In the genomic region with DNA sequence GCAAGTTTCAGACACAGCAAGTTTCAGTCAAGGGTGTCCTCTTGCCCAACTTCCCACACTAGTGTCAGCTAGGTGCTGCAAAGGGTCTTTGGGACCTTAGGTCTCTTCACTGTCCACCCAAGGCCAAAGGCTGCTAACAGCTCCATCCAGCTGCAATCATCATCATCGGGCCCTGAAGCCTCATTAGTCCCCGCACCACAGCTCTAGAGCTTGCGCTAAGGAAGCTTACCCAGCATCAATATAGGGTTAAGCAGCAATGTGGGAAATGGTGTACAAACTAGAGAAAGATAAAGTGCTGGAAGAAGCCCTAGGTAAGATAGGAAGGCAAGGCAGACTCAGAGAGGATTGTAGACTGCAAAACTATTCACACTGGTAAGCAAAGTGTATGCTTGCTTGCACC, we compare ENCODE assay signal across 25 mouse cellular contexts. TPM values are rescaled to one million over a fixed set of nuclear protein-coding genes. Genes with fewer than 3 reads are reported as not detected.
DNase-seq lines count a peak whose midpoint lies in the region; ATAC-seq lines count a peak whose summit lies in the region.
"Had no signal": no experiment of that assay in that cellular context is flagged by ENCODE, and none has a peak within 500 bp of the region (broad histone marks: within the 10 kb centered on the region; RNA-seq: fewer than 3 reads in every experiment).

No protein-coding gene starts in this region.

- H3K27ac ChIP-seq in midbrain, embryonic 11.5 days (ENCODE audit: low read depth, low read length): no peak overlapping the region
- no peak overlapping the region for H3K27ac ChIP-seq in midbrain, embryonic 16.5 days (ENCODE audit: low read length)
- H3K27ac ChIP-seq in hindbrain, embryonic 12.5 days: no peak overlapping the region
- H3K27ac ChIP-seq in limb, embryonic 10.5 days: no peak overlapping the region
- H3K27ac ChIP-seq in neural tube, embryonic 15.5 days (replicated peaks): no peak overlapping the region
- H3K27ac ChIP-seq: embryonic facial prominence, embryonic 10.5 days; kidney, embryonic 15.5 days; liver, embryonic 13.5 days had no signal

- H3K4me2 ChIP-seq in midbrain, embryonic 11.5 days: no peak overlapping the region
- H3K4me2 ChIP-seq in midbrain, embryonic 16.5 days (ENCODE audit: low read length): no peak overlapping the region
- H3K4me2 ChIP-seq in hindbrain, embryonic 12.5 days (replicated peaks): peak overlapping the region; percentile 37
- H3K4me2 ChIP-seq in neural tube, embryonic 15.5 days: peak overlapping the region; percentile 27; the same call in 1 of the 2 replicates
- H3K4me2 ChIP-seq: heart, embryonic 12.5 days; kidney, embryonic 15.5 days; liver, embryonic 13.5 days; lung, embryonic 14.5 days had no signal

- H3K27me3 ChIP-seq in midbrain, embryonic 11.5 days (ENCODE audit: control insufficient read depth, insufficient read depth, low read length): peaks cover 88% of the 10 kb centered on the region
- peaks cover 58% of the 10 kb centered on the region for H3K27me3 ChIP-seq in midbrain, embryonic 16.5 days (ENCODE audit: control insufficient read depth, insufficient read depth, low read depth, low read length)
- H3K27me3 ChIP-seq in hindbrain, embryonic 12.5 days: peaks cover 85% of the 10 kb centered on the region
- H3K27me3 ChIP-seq in limb, embryonic 10.5 days (ENCODE audit: low read depth, poor library complexity, severe bottlenecking): peaks cover 99% of the 10 kb centered on the region
- peaks cover 81% of the 10 kb centered on the region for H3K27me3 ChIP-seq in neural tube, embryonic 15.5 days (replicated peaks)

- peaks cover 14% of the 10 kb centered on the region for H3K4me1 ChIP-seq in midbrain, embryonic 11.5 days (ENCODE audit: control insufficient read depth, insufficient read depth, low read length)
- H3K4me1 ChIP-seq in midbrain, embryonic 16.5 days (ENCODE audit: control insufficient read depth, insufficient read depth, low read length): peaks cover 10% of the 10 kb centered on the region
- peaks cover 20% of the 10 kb centered on the region for H3K4me1 ChIP-seq in hindbrain, embryonic 12.5 days
- peaks cover 27% of the 10 kb centered on the region for H3K4me1 ChIP-seq in limb, embryonic 10.5 days
- H3K4me1 ChIP-seq in neural tube, embryonic 15.5 days: peaks cover 21% of the 10 kb centered on the region

- no peak for ATAC-seq in midbrain, embryonic 11.5 days (ENCODE audit: low FRiP score)
- ATAC-seq in midbrain, embryonic 16.5 days: no peak
- ATAC-seq in hindbrain, embryonic 12.5 days (ENCODE audit: low FRiP score): no peak
- no peak for ATAC-seq in neural tube, embryonic 15.5 days (ENCODE audit: low FRiP score)
- ATAC-seq: activated CD4-positive, CD25-positive, alpha-beta regulatory T cell, adult 4 months; forebrain, embryonic 16.5 days had no signal

- no peak overlapping the region for H3K9ac ChIP-seq in midbrain, embryonic 11.5 days (ENCODE audit: low read length)
- H3K9ac ChIP-seq in midbrain, embryonic 16.5 days (ENCODE audit: low read depth, low read length): no peak overlapping the region
- no peak overlapping the region for H3K9ac ChIP-seq in hindbrain, embryonic 12.5 days
- no peak overlapping the region; the same call in 1 of the 2 replicates for H3K9ac ChIP-seq in neural tube, embryonic 15.5 days (replicated peaks)
- H3K9ac ChIP-seq: heart, embryonic 12.5 days; kidney, embryonic 15.5 days; liver, embryonic 13.5 days; lung, embryonic 14.5 days had no signal

- no peaks in the 10 kb centered on the region for H3K9me3 ChIP-seq in midbrain, embryonic 11.5 days (ENCODE audit: control insufficient read depth, low read length)
- H3K9me3 ChIP-seq in midbrain, embryonic 16.5 days (replicated peaks; ENCODE audit: control insufficient read depth, low read length, poor library complexity, severe bottlenecking): no peaks in the 10 kb centered on the region
- H3K9me3 ChIP-seq in hindbrain, embryonic 12.5 days (replicated peaks): no peaks in the 10 kb centered on the region
- no peaks in the 10 kb centered on the region for H3K9me3 ChIP-seq in limb, embryonic 10.5 days (replicated peaks)
- H3K9me3 ChIP-seq in neural tube, embryonic 15.5 days (replicated peaks): no peaks in the 10 kb centered on the region
- H3K9me3 ChIP-seq: embryonic facial prominence, embryonic 10.5 days; heart, embryonic 12.5 days; kidney, embryonic 15.5 days; liver, embryonic 13.5 days had no signal

- peak; percentile 92 for DNase-seq in midbrain, embryonic 11.5 days (ENCODE audit: low spot score, missing footprints)
- peak; percentile 43 for DNase-seq in limb, embryonic 10.5 days (ENCODE audit: low spot score)
- no peak for DNase-seq in urinary bladder, adult 18-20 months (ENCODE audit: low spot score in 2 of 2)
- no peak for DNase-seq in c-Kit-positive CD71-positive TER-119-positive erythroid progenitor cells, embryonic 14.5 days (ENCODE audit: low spot score)
- DNase-seq: adrenal gland, adult 8-10 months; cerebellum, adult 2 months; gastrocnemius, postnatal 14 days; heart, adult 18-20 months; heart, postnatal 10 days; kidney, adult 11 months; kidney, postnatal 36 days; layer of hippocampus, adult 9-11 months; liver, embryonic 13.5 days; lung, embryonic 14.5 days; thymus, postnatal 36 days had no signal

- no peaks in the 10 kb centered on the region for H3K36me3 ChIP-seq in midbrain, embryonic 11.5 days (ENCODE audit: control insufficient read depth, insufficient read depth, low read length)
- H3K36me3 ChIP-seq in midbrain, embryonic 16.5 days (ENCODE audit: control insufficient read depth, insufficient read depth, low read length): no peaks in the 10 kb centered on the region
- H3K36me3 ChIP-seq in hindbrain, embryonic 12.5 days: no peaks in the 10 kb centered on the region
- no peaks in the 10 kb centered on the region for H3K36me3 ChIP-seq in limb, embryonic 10.5 days
- no peaks in the 10 kb centered on the region for H3K36me3 ChIP-seq in neural tube, embryonic 15.5 days
- H3K36me3 ChIP-seq: embryonic facial prominence, embryonic 10.5 days; heart, embryonic 12.5 days; kidney, embryonic 15.5 days; liver, embryonic 13.5 days had no signal

- whole genome bisulfite sequencing in midbrain, embryonic 11.5 days: 0% methylated on average over 3 of the region's 3 CpGs
- 2% methylated on average over 3 of the region's 3 CpGs for WGBS in midbrain, embryonic 16.5 days
- WGBS in hindbrain, embryonic 12.5 days: 0% methylated on average over 3 of the region's 3 CpGs
- 2% methylated on average over 3 of the region's 3 CpGs for WGBS in limb, embryonic 10.5 days
- WGBS in neural tube, embryonic 15.5 days: under 1% methylated on average over 3 of the region's 3 CpGs

- H3K4me3 ChIP-seq in midbrain, embryonic 11.5 days (ENCODE audit: low read depth, low read length): no peak overlapping the region
- H3K4me3 ChIP-seq in midbrain, embryonic 16.5 days (ENCODE audit: low read depth, low read length): no peak overlapping the region
- peak overlapping the region; percentile 39; the same call in 1 of the 2 replicates for H3K4me3 ChIP-seq in hindbrain, embryonic 12.5 days
- no peak overlapping the region for H3K4me3 ChIP-seq in limb, embryonic 10.5 days
- no peak overlapping the region for H3K4me3 ChIP-seq in neural tube, embryonic 15.5 days (replicated peaks)
- H3K4me3 ChIP-seq: embryonic facial prominence, embryonic 10.5 days; heart, embryonic 12.5 days; kidney, embryonic 15.5 days; liver, embryonic 13.5 days had no signal

RNA-seq across cellular contexts. Expression of a gene that starts 5.8 kb away (rescaled TPM):
- polyA plus RNA-seq in midbrain, embryonic 11.5 days (2014; fragmentation: Nextera tagmentation; extraction: Ambion mirVana): 2.0 and 2.4 TPM in 2 replicates
- 3.2 and 4.7 TPM in 2 replicates for polyA plus RNA-seq in midbrain, embryonic 16.5 days (2015; fragmentation: Nextera tagmentation; extraction: Ambion mirVana)
- polyA plus RNA-seq in hindbrain, embryonic 12.5 days (2016; fragmentation: Nextera tagmentation; extraction: Ambion mirVana): 11.2 and 15.8 TPM in 2 replicates
- polyA plus RNA-seq in limb, embryonic 10.5 days (2016; fragmentation: Nextera tagmentation; extraction: Ambion mirVana): not detected in 2 replicates
- polyA plus RNA-seq in neural tube, embryonic 15.5 days (2015; fragmentation: Nextera tagmentation; extraction: Ambion mirVana): 6.9 and 7.0 TPM in 2 replicates
- polyA plus RNA-seq: activated CD4-positive, CD25-positive, alpha-beta regulatory T cell, adult 4 months; C2C12; heart, embryonic 12.5 days; kidney, embryonic 15.5 days; liver, embryonic 13.5 days; lung, embryonic 14.5 days; small intestine, adult 2 months had no signal

Comparison
In these comparisons a context has a peak if more than half of its experiments do, and no peak if none do; other contexts are left out.
1. DNase-seq: peak in midbrain, embryonic 11.5 days (single experiment) and limb, embryonic 10.5 days (single experiment); none in urinary bladder, adult 18-20 months (0 of 2) and c-Kit-positive CD71-positive TER-119-positive erythroid progenitor cells, embryonic 14.5 days (single experiment).
2. H3K4me2 ChIP-seq: peak in hindbrain, embryonic 12.5 days (single experiment) and neural tube, embryonic 15.5 days (single experiment); none in midbrain, embryonic 11.5 days (single experiment) and midbrain, embryonic 16.5 days (single experiment).